Mouse (Mus musculus) CH12.LX (cell line): ENCODE results near the gene B3gnt8.

Source experiments
- EP300 ChIP-seq: IDR thresholded peaks from 2 replicates; pipeline ENCODE4 v1.6.1; 2011; ENCODE audit warnings: low read length, improper control_type of control experiment
- ZC3H11A ChIP-seq: IDR thresholded peaks from 2 replicates; pipeline ENCODE4 v1.6.1; 2012; ENCODE audit warnings: low read depth, mild to moderate bottlenecking, inconsistent platforms, low read length, improper control_type of control experiment

- TF ChIP-seq EP300, result no peak
- TF ChIP-seq ZC3H11A, result no peak
Observed at GRCm38 (mm10) chr7:25626509-25627430, at the start of gene B3gnt8.
